Mouse (Mus musculus) gastrocnemius, adult 2 months (tissue): ENCODE measurements around the gene Ndufs3. TPM values are rescaled to one million over a fixed set of nuclear protein-coding genes. Genes with fewer than 3 reads are reported as not detected.

Experiments used
- DNase-seq: peaks from one replicate; pipeline ENCODE4 v3.0.0; 2022
- H3K27ac ChIP-seq: fragments of 200-600 bp; 2 replicates; pipeline ENCODE4 v1.8.1; 2022; ENCODE audit warnings: mild to moderate bottlenecking
- H3K4me3 ChIP-seq: fragments of 200-600 bp; 2 replicates; pipeline ENCODE4 v1.8.1; 2022; ENCODE audit warnings: mild to moderate bottlenecking, moderate library complexity
- CTCF ChIP-seq: fragments of 200-600 bp; IDR thresholded peaks from 2 replicates; pipeline ENCODE4 v1.8.1; 2022; ENCODE audit warnings: antibody characterized with exemption, mild to moderate bottlenecking, moderate library complexity
- intact Hi-C: fragments of 180-260 bp; cut with DNase I; formaldehyde crosslinking; loops from one replicate; pipeline ENCODE4 v1.15.1; 2025
- total RNA-seq, 2 experiments: library from RNA; stranded (reverse); gene quantifications; 2 replicates each; pipeline ENCODE4 v1.2.3; 2021

Ndufs3 gene
- total RNA-seq, 2 experiments from 2014 or later = 460 to 625 TPM

DNA sequence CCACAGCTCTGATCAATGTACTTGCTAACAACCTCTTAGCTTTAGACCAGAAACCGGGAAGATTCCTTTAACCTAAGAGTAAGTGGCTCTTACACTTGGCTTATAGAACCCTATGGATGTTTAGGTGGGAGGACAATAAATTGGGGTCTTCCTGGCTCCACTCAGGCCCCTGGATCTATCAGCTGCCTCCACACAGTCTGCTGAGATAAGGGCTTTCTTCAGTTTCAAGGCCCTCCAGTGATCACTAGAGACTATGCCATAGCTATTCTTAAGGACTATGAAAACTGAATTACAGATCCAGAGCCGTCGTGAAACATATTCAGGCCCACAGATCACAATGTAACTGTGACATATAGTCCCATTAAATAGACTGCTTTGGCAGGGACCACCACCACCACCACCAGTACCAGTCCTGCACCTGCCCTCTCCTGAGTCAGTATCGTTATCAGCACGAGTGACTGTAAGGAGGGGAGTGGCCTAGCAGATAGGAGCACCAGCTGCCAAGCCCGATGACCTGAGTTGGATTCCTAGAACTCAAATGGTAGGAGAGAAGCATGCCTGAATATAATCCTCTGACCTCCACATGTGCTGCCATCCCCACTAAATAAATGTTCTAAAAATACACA, 10.8 kb downstream of the Ndufs3 start:
- intact Hi-C loops = no loop called here
- no peak for TF ChIP-seq CTCF
- Histone ChIP-seq H3K4me3 (no peak overlapping the region), H3K27ac (no peak overlapping the region)
- DNase-seq = no peak

DNA sequence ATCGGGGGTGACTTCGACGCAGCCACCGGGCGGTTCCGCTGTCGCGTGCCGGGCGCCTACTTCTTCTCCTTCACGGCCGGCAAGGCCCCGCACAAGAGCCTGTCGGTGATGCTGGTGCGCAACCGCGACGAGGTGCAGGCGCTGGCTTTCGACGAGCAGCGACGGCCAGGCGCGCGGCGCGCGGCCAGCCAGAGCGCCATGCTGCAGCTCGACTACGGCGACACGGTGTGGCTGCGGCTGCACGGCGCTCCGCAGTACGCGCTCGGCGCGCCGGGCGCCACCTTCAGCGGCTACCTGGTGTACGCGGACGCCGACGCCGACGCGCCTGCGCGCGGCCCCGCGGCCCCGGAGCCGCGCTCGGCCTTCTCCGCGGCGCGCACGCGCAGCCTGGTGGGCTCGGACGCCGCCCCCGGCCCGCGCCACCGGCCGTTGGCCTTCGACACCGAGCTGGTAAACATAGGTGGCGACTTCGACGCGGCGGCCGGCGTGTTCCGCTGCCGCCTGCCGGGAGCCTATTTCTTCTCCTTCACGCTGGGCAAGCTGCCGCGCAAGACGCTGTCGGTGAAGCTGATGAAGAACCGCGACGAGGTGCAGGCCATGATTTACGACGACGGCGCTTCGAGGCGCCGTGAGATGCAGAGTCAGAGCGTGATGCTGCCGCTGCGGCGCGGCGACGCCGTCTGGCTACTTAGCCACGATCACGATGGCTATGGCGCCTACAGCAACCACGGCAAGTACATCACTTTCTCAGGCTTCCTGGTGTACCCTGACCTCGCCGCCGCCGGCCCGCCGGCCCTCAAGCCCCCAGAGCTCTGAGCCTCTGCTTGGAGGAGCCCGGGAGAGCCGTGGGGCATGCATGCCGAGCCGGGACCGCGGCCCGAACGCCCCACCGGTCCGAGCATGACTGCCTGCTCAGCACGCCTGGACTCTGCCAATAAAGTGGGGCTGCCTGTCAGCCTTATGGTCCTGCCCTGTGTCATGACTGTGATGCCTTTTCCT, 14.8 kb downstream of the Ndufs3 start:
- peak; percentile 80 for DNase-seq
- intact Hi-C loops = no loop called here
- Histone ChIP-seq H3K4me3 (peak overlapping the region; percentile 79), H3K27ac (peak overlapping the region; percentile 80)
- peak; percentile 36 for TF ChIP-seq CTCF

DNA sequence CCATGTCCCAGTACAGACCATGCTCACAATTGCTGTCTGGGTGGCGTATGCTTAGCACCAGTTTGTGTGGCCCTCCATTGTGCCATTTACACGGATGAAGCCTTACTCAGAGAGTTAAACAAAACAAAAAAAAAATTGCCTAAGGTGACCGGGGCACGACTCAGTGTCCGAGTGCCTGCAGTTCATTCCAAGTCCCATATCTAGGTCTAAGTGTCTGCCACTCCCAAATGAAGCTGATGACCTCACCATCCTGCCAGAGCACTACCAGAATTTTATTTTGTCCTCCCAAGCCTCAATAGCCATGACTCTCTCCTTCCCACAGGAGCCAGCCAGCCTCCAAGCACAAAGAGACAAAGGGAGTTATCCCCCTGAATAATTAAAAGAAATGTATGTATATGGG, 17.0 kb downstream of the Ndufs3 start:
- no peak for TF ChIP-seq CTCF
- intact Hi-C loops = no loop called here
- Histone ChIP-seq H3K27ac (no peak overlapping the region), H3K4me3 (no peak overlapping the region)
- no peak for DNase-seq

DNA sequence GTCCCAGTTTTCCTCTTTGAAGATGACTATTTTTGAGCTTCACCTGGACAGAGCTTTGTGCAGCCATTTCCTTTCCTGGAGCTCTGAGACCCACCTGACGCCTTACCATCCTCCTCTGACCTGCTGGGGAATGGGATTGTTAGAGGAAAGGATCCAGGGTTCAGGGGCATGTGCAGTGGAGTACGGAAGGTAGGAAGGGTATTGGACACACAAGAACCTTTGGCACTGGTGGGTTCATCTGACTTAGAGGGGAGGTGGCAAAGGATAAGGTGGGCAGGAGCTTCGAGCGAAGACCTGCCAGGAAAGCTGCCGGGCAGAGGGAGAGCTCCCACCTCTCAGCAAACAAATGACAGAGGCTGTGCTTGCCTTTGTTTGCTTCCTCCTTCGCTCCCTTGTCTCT, 18.2 kb downstream of the Ndufs3 start:
- H3K4me3 ChIP-seq = no peak overlapping the region
- intact Hi-C loops = no loop called here
- TF ChIP-seq CTCF = no peak
- no peak overlapping the region for H3K27ac ChIP-seq
- DNase-seq = no peak

DNA sequence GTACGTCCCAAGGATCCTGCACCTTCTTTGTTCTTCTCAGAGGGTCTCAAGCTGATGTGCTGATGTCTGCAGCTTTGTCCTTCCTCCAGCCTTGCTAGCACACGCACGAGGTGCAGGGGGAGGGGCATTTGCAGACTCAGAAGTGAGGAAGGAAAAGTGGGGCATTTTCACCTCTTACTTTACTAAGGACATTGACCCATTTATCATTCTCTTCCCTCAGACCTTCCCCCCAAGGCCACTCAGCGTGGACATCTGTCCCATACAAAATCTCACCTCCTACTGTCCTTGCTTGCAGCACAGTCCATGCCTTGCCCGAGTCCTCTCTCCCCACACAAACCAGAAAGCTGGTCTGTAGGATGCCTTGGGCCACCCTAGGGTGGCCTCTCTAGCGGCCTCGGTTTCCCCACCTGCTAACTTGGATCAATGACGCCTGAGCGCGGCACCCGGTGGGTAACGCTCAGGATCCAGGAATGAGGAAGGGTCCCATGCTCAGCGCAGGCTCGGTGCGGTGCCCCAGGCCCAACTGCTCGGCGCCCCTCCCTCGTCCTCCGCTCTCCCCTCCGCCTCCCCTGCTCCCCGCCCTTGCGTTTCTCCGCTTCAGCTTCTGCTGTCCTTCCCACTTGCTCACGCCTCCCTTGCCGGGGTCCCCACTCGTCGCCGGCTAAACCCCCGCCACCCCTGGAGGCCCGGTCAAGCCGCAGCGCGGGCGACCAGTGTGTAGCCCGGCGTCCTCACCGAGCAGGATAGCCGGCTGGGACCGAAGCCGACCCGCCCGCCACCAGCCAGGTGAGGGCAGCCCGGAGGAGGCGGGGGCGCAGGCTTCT, 19.2 kb downstream of the Ndufs3 start, which contains the start of gene C1qtnf4:
TSS of gene C1qtnf4 (plus strand) at position 643 of the 824 bp plus-strand sequence.
- H3K4me3 ChIP-seq = peak within 1 kb of the TSS; percentile 70
- no peak within 1 kb of the TSS for H3K27ac ChIP-seq
- intact Hi-C loops = no loop called here
- no peak for TF ChIP-seq CTCF
- peak; percentile 57 for DNase-seq

DNA sequence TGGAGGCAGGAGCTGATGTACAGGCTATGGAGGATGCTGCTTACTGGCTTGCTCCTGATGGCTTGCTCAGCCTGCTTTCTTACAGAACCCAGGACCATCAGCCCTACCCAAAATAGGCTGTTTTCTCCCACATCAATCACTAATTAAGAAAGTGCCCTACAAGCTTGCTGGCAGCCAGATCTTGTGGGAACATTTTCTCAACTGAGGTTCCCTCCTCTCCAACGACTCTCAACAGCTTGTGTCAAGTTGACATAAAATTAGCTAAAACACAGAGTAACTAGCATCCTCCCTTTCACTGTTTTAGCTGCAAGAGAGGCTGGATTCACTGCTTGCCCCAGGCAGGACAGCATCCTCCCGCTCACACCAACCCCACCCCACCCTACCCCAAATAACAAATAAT, 22.8 kb downstream of the Ndufs3 start:
- no peak for TF ChIP-seq CTCF
- intact Hi-C loops = no loop called here

DNA sequence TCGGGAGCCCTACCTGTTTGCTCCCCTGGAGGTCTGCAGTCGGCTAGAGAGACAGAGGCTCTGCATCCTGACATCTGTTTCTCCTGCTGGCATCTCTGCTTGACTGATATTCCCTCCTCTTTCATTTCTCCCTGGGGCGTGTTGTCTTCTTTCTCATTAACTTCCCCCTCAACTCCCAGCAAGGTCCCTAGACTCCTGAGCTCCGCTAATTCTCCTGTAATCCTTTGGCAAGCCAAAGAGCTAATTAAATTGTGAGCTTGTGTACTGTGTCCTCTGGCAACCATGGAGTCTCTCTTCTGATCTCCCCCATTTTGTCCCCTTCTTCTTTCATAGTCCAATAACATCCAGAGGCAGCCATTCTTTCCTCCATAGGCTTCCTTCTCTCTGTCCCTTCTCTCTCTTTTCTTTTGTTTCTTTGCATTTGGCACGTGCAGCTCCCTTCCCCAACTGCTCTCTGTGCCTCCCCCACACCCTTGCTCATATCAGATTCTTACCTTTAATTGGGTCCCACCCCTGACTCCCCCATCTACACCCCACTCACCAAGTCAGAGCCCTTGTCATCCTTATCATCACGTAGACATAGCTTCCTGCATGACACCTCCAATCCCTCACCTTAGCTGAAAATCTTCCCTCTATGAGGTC, 24.4 kb downstream of the Ndufs3 start:
- no peak for TF ChIP-seq CTCF
- no peak for DNase-seq
- intact Hi-C loops = no loop called here
- no peak overlapping the region for H3K27ac ChIP-seq
- no peak overlapping the region for H3K4me3 ChIP-seq

More for the DNA sequence above, 22.8 kb downstream of the Ndufs3 start:
- H3K27ac ChIP-seq = no peak overlapping the region
- no peak overlapping the region for H3K4me3 ChIP-seq
- DNase-seq = no peak

DNA sequence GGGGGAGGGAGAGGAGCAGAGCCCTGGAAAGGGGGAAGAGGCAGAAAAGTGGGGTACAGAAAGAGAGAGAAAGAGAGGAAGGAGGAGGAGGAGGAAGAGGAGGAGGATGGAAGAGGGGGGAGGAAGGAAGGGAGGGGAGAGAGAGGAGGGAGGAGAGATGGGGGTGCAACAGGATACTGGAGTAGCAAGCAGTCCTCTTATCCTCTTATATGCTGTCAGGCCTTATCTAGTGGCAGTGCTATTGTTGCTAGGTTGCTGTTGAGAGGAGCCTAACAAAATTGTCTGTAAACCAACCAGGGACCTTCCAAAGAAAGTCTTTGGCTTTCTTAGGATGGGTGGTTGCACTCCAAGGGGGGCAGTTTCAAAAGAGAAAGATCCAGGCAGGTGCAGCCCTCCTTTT, 25.2 kb downstream of the Ndufs3 start:
- intact Hi-C loops = loop anchor here (10.0 kb wide), 1 partner anchor 155 kb away; the partner anchor contains the start of gene Rapsn
- no peak overlapping the region for H3K4me3 ChIP-seq
- no peak for DNase-seq
- TF ChIP-seq CTCF = no peak
- no peak overlapping the region for H3K27ac ChIP-seq

DNA sequence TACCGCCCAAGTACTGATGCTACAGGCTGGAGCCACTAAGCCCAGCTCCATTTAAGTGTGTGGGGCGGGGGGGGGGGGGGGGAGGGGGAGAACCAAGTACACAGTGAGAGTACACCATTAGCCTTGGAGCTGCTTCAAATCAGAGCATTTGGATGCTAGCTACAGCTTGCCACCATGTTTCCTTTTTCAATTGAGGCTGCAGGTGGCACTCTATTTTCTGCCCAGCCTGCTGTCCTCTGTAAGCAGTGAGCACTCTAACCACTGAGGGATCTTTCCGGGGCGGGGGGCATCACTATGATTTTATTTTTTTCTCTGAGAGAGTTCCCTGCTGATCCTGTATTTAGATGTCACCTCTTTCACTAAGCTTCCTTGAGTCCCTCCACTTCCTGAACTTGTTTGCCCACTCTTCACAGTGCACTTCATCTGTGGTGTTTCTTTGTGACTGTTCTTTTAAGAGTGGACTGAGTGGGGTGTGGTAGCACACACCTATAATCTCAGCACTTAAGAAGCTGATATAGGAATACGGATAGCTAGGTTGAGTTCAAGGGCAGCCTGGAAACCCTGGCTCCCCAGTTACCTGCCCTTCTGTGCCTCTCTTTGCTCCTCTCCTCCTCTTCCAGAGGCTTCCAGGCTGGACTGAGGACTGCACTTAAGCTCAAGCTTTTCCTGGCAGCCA, 26.9 kb downstream of the Ndufs3 start:
- no peak for DNase-seq
- H3K27ac ChIP-seq = no peak overlapping the region
- H3K4me3 ChIP-seq = no peak overlapping the region
- TF ChIP-seq CTCF = no peak
- intact Hi-C loops = loop anchor here (10.0 kb wide), 1 partner anchor 157 kb away; the partner anchor contains the start of gene Rapsn

DNA sequence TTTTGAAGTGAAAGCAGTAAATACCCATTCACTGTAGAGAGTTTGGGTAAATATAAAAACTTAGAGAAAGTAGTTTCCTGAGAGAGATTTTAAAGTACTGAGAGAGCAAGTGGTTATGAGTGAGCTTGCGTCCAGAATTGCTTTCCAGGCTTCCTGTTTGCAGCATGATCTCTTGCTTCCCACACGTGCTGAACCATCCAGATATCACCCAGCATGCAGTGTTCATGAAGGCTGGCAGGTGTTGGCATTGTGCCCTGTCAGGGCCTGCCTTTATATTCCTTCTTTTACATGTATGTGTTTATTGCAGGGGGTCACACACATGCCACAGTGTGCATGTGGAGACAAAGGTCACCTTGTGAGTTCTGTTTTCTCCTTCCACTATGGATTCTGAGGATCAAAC, 29.4 kb downstream of the Ndufs3 start:
- no peak for TF ChIP-seq CTCF
- no peak for DNase-seq
- H3K27ac ChIP-seq = no peak overlapping the region
- intact Hi-C loops = loop anchor here (10.0 kb wide), 1 partner anchor 160 kb away; the partner anchor contains the start of gene Rapsn
- no peak overlapping the region for H3K4me3 ChIP-seq

DNA sequence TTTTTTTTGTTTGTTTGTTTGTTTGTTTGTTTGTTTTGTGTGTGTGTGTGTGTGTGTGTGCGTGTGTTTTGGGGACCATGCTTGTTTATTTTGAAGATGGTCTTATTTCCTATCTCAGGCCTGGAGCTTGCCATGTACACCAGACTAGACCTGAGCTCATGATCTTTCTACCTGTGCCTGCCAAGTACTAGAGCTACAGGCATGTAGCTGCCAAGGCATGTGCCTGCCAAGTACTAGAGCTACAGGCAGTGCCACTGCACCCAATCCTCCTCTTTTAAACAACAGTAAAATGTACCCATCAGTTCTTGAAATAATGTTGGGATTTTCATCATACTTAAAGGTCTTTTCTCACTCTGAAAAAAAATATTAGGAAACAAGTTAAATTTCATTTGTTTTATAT, 30.6 kb downstream of the Ndufs3 start:
- intact Hi-C loops = loop anchor here (10.0 kb wide), 1 partner anchor 161 kb away; the partner anchor contains the start of gene Rapsn
- H3K27ac ChIP-seq = peak overlapping the region; percentile 57; the same call in 1 of the 2 replicates
- TF ChIP-seq CTCF = no peak
- DNase-seq = peak; percentile 66
- no peak overlapping the region for H3K4me3 ChIP-seq
